Mouse (Mus musculus) MEL (cell line): ENCODE data around the gene Rdh13.

Experiments used
- CTCF ChIP-seq, 3 experiments: IDR thresholded peaks in 2 of 3; conservative IDR thresholded peaks in 1 of 3; 2 replicates each; pipeline ENCODE4 v1.5.1; 2011 to 2012; ENCODE audit warnings: low read length in 3 of 3, low read depth in 2 of 3, mild to moderate bottlenecking in 2 of 3, improper control_type of control experiment in 1 of 3, inconsistent platforms in 1 of 3, mixed read lengths in 1 of 3, moderate library complexity in 1 of 3; ENCODE audit not compliant: control insufficient read depth in 1 of 3, insufficient read depth in 1 of 3, poor library complexity in 1 of 3, severe bottlenecking in 1 of 3
- EP300 ChIP-seq, 2 experiments: IDR thresholded peaks; 2 replicates each; pipeline ENCODE4 v1.6.1; 2011; ENCODE audit warnings: improper control_type of control experiment in 2 of 2, low read length in 2 of 2, low read depth in 1 of 2, mild to moderate bottlenecking in 1 of 2
- GATA1 ChIP-seq: IDR thresholded peaks from 2 replicates; pipeline ENCODE4 v1.6.1; 2011; ENCODE audit warnings: low read depth, low read length, improper control_type of control experiment
- NRF1 ChIP-seq: IDR thresholded peaks from 2 replicates; pipeline ENCODE4 v1.6.1; 2014; ENCODE audit warnings: low read depth, mild to moderate bottlenecking, inconsistent platforms, low read length, improper control_type of control experiment, moderate library complexity; ENCODE audit not compliant: poor library complexity, insufficient read depth, severe bottlenecking
- TCF12 ChIP-seq: IDR thresholded peaks from 2 replicates; pipeline ENCODE4 v1.6.1; 2014; ENCODE audit warnings: low read depth, mild to moderate bottlenecking, inconsistent platforms, low read length, improper control_type of control experiment, moderate library complexity
- ZMIZ1 ChIP-seq: IDR thresholded peaks from 2 replicates; pipeline ENCODE4 v1.6.1; 2012; ENCODE audit warnings: low read depth, mild to moderate bottlenecking, inconsistent platforms, low read length, improper control_type of control experiment, moderate library complexity
- ZNF384 ChIP-seq: IDR thresholded peaks from 2 replicates; pipeline ENCODE4 v1.6.1; 2012; ENCODE audit warnings: low read depth, mild to moderate bottlenecking, inconsistent platforms, low read length, improper control_type of control experiment

- no peak for TF ChIP-seq ZMIZ1
- TF ChIP-seq CTCF (IDR thresholded peaks at IDR 0.05 in 2 of 3, conservative IDR thresholded peaks at IDR 0.05 in 1 of 3; ENCODE audit: control insufficient read depth in 1 of 3, insufficient read depth in 1 of 3, low read depth in 2 of 3, low read length in 3 of 3, poor library complexity in 1 of 3, severe bottlenecking in 1 of 3), result no peak
- no peak for TF ChIP-seq TCF12
- no peak for TF ChIP-seq GATA1
- no peak for TF ChIP-seq NRF1
- no peak for TF ChIP-seq EP300 (IDR thresholded peaks at IDR 0.05; ENCODE audit: low read depth in 1 of 2, low read length in 2 of 2)
- no peak for TF ChIP-seq ZNF384
These were observed 25.1 kb upstream of the Rdh13 start for GRCm38 (mm10) chr7:4470275-4471178.
